Mouse (Mus musculus) B cell, adult 62 days (primary cell): ENCODE data around the gene Leprot. TPM values are rescaled to one million over a fixed set of nuclear protein-coding genes. Genes with fewer than 3 reads are reported as not detected.

Source experiments
- total RNA-seq: library from RNA; stranded (reverse); gene quantifications from 4 replicates; pipeline ENCODE4 v1.2.4, GENCODE M21; 2023

Gene Leprot
- 20.8 to 26.3 TPM (median 23.7 TPM) in 4 replicates for total RNA-seq

DNA sequence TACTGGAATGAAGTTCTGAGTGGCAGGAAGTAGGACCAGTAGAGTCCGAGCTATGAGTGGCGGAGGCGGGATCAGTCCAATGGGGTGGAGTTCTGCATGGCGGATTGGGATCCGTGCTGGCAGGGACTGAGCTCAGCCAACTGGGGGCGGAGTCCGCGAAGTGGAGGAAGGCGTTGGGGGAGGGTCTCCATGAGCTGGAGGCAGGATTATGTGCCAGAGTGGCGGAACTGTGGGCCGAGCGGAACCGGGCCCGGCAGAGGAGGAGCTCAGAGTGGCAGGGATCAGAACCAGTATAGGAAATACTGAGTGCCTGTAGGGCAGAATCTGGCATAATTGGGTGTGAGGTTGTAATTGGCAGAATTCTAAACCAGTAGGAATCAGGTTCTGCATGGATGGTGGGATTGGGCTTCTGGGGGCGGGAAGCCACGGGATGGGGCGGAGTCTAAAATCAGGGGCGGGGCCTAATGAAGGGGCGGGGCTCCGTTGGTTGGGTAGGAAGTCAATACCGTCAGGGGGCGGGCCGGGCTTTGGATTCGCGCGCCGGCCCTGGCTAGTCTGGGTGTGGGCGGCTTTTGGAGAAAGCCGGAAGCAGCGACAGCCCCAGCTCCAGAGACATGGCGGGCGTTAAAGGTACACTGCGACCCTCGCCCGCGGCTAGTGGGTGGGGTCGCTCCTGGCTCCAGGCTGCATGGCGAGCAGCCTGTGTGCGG lies at the start of gene Leprot:
Gene Leprot, plus strand, starts transcription at position 523 of the 710 bp plus-strand sequence.

Other genes starting within 250 kb of the Leprot start
- gene Ak4, start 228.4 kb upstream of the Leprot start, total RNA-seq: not detected in 4 replicates
- gene Dnajc6, start 151.1 kb upstream of the Leprot start, total RNA-seq: not detected in 4 replicates
- 0.25 to 0.52 TPM in 2 of 4 replicates, not detected in the others for gene Lepr, start 69.7 kb downstream of the Leprot start, total RNA-seq
- not detected in 4 replicates for gene B020004J07Rik, start 196.3 kb downstream of the Leprot start, total RNA-seq
- not detected in 4 replicates for gene C130073F10Rik, start 246.1 kb downstream of the Leprot start, total RNA-seq